ENCODE assay signal across 8 mouse cellular contexts in genomic region chr1:39527432-39527831, GRCm38 (mm10). TPM values are rescaled to one million over a fixed set of nuclear protein-coding genes. Genes with fewer than 3 reads are reported as not detected.
DNase-seq lines count a peak whose midpoint lies in the region; ATAC-seq and TF ChIP-seq lines count a peak whose summit lies in the region.

No protein-coding gene starts in this region.

- peak; percentile 79 for ATAC-seq in CD4-positive, CD25-positive, alpha-beta regulatory T cell, adult 4 months
- ATAC-seq in lung, embryonic 14.5 days (ENCODE audit: insufficient read depth) = peak; percentile 19; the same call in 1 of the 2 replicates

- H3K9ac ChIP-seq in lung, embryonic 14.5 days = no peak overlapping the region

- DNase-seq in WW6 (ENCODE audit: low read depth, low spot score) = peak; percentile 74
- DNase-seq in cerebellum, postnatal 25 days = peak; percentile 71 to 86
- DNase-seq in gonadal fat pad, adult 2 months (ENCODE audit: low read depth) = peak; percentile 49
- peak; percentile 72 to 86 for DNase-seq in kidney, postnatal 25 days
- peak; percentile 87 for DNase-seq in lung, embryonic 14.5 days
- DNase-seq in right cerebral cortex, adult 2 months (ENCODE audit: low spot score in 2 of 2) = peak; percentile 68 to 75
- peak; percentile 85 for DNase-seq in urinary bladder, postnatal 14 days (ENCODE audit: low spot score)

- H3K4me1 ChIP-seq in lung, embryonic 14.5 days (ENCODE audit: insufficient read depth) = no peaks in the 10 kb centered on the region

- no peak overlapping the region for H3K27ac ChIP-seq in lung, embryonic 14.5 days (ENCODE audit: low read depth)

- no peak overlapping the region for H3K4me3 ChIP-seq in lung, embryonic 14.5 days (ENCODE audit: low read depth, low read length)

- TF ChIP-seq CTCF in lung, embryonic 14.5 days (IDR thresholded peaks at IDR 0.05; ENCODE audit: low read depth) = peak; percentile 85

- H3K36me3 ChIP-seq in lung, embryonic 14.5 days (ENCODE audit: insufficient read depth) = no peaks in the 10 kb centered on the region

- WGBS in lung, embryonic 14.5 days = 8% methylated on average over 7 of the region's 7 CpGs

- no peaks in the 10 kb centered on the region for H3K27me3 ChIP-seq in lung, embryonic 14.5 days (ENCODE audit: insufficient read depth, low read length)

- H3K4me2 ChIP-seq in lung, embryonic 14.5 days = no peak overlapping the region

- no peaks in the 10 kb centered on the region for H3K9me3 ChIP-seq in lung, embryonic 14.5 days (ENCODE audit: low read depth, low read length)

RNA-seq across cellular contexts. Expression of gene Cnot11, which starts 7.4 kb away (rescaled TPM):
- 1 to 10 TPM; 2.9 to 4.8 TPM for polyA plus RNA-seq in CD4-positive, CD25-positive, alpha-beta regulatory T cell, adult 4 months (2017; shearing (Covaris generic))
- 14.1 and 18.8 TPM in 2 replicates for polyA plus RNA-seq in gonadal fat pad, adult 2 months (2012; rRNA removed)
- 26.8 and 29.0 TPM in 2 replicates for polyA plus RNA-seq in lung, embryonic 14.5 days (2014; fragmentation: Nextera tagmentation; extraction: Ambion mirVana)

RNA-seq across cellular contexts. Expression of gene Tbc1d8, which starts 48.9 kb away (rescaled TPM):
- polyA plus RNA-seq in CD4-positive, CD25-positive, alpha-beta regulatory T cell, adult 4 months (2017; shearing (Covaris generic)) = 1 to 10 TPM; 2.3 to 2.8 TPM
- polyA plus RNA-seq in gonadal fat pad, adult 2 months (2012; rRNA removed) = 96.2 and 115 TPM in 2 replicates
- 9.9 and 10.7 TPM in 2 replicates for polyA plus RNA-seq in lung, embryonic 14.5 days (2014; fragmentation: Nextera tagmentation; extraction: Ambion mirVana)

RNA-seq across cellular contexts. Expression of gene Rnf149, which starts 49.8 kb away (rescaled TPM):
- polyA plus RNA-seq in CD4-positive, CD25-positive, alpha-beta regulatory T cell, adult 4 months (2017; shearing (Covaris generic)) = 10 to 100 TPM; 18.6 to 19.9 TPM
- polyA plus RNA-seq in gonadal fat pad, adult 2 months (2012; rRNA removed) = 168 and 308 TPM in 2 replicates
- polyA plus RNA-seq in lung, embryonic 14.5 days (2014; fragmentation: Nextera tagmentation; extraction: Ambion mirVana) = 32.8 and 33.3 TPM in 2 replicates
